Mouse (Mus musculus) urinary bladder, adult 18-20 months (tissue): ENCODE data around the gene Pou2f2.

Source experiments
- DNase-seq, 2 experiments: peaks; one replicate each; pipeline ENCODE4 v3.0.0; 2022; ENCODE audit warnings: low spot score in 2 of 2, mixed read lengths in 2 of 2

The Pou2f2 gene

DNA sequence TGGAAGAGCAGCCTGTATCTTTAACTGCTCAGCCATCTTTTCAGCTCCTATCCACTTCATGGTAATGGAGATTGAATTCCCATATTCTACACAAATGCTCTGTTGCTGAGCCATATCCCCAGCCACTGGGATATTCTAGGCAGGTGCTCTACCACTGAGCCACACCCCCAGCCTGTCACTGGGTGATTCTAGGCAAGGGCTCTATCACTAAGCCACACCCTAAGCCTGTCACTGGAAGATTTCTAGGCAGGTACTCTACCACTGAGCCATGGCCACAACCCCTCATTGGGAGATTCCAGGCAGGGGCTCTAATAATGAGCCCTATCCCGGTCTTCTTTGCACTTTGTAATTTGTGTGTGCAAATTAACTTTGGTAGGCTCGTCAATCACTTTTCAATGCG lies 15.6 kb upstream of the Pou2f2 start:
- no peak for DNase-seq

DNA sequence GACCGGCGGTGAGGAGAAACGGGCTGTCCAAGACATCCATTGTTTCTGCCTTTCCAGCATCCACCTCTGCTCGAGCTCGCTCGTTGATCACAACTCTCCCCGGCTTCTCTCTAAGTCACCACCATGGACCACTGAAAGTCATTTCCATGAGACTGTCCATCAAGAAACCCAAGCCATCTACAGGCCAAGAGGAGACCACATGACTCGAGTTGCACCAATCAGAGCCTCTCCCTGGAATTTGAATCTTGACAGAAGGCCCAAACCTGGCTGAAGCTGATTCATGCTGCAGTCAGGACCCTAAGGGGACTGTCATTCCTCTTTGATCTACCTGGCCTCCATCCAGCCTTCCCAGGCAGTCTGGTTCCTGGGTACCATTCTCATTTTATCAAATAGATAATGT lies 12.6 kb upstream of the Pou2f2 start:
- DNase-seq, result no peak

DNA sequence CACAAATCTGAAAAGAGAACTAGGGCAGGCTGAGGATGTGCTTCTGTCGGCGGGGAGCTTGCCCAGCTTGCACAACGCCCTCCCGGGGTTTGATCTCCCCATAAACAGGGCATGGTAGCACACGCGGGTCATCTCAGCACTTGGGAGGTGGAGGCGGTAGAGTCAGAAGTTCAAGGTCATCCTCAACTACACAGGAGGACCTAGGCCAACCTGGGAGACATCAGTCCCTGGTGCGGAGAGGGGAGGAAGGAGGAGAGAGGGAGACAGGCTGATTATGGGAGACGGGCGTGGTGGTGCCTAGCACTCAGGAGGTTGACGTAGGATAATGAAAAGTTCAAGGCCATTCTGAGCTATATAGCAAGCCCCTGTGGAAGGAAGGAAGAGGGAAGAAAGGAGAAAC lies 11.3 kb upstream of the Pou2f2 start:
- no peak for DNase-seq

DNA sequence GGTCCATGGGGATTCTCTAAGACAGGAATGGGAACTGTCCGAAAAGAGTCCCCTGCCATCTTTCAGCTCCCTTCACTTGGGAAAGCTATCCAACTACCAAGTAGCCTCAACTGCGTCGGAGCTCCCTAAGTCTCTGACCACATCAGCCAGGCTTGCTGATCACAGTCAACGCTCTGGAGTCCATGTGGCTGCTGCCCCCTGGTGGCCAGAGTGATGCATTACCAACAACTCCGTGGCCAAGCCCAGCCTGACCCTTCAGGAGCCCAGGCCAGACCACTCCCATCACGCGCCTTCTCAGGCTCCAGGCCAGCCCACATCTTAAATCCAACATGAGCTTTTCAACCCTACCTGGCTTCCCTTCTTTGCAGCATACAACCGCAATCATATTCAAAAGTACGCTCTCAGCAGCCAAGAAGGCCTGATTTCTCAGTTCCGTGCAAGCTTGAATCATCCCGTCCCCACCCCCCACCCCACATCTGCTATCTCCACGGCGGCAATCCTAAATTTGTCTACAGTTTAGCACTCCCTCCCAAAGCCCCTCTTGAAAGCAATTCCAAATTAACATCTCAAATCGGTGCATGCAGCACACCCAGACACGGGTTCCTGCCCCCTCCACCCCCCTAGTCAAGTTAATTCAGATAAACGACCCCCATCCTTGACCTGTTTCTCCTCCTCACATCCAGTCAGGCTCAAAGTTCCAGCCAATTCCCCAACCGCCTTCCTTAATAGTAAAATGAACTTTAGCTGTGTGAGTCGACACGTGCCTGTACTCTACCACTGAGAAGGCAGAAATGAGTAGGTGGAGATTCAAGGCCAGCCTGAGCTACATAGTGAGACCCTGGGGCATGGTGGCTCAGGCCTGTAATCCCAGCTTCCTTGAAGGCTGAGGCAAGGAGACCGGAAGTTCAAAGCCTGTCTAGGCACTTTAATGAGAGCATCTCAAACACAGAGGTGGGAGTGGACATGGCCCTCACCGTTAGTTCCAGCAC lies 8.4 kb upstream of the Pou2f2 start:
- DNase-seq, result peak; percentile 74 to 81

DNA sequence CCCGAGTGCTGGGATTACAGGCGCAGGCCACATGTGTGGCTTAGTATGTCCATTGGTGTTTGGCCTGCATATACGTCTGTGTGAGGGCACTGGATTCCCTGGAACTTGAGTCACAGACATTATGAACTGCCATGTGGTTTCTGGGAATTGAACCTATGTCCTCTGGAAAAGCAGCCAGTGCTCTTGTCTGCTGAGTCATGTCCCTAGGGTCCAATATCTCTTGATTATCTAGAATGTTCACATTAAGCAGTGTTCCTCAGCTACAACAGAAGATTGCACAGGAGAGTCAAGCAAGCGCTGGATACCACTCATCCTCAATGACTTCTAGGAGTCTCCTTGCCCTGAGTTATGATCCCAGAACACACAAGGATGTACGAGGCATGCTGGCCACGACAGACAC lies 4.6 kb upstream of the Pou2f2 start:
- DNase-seq, result no peak

DNA sequence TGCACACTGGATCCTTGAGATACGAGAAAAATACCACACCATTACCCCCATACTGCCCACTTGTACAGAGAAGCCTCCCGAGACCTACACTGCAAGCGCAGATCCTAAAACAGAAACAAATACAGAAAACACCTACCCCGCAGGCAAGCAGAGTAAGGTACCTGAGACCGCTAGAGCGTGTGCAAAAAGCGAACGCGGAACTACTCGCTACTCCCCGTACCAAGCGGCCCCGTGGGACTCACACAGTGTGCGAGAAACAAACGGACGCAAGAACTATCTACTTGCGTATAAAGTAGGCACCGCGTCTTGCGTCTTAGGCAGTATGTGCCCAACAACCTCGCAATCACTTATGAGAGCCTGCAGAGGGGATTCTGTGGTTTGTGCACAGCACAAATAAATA lies 2.3 kb upstream of the Pou2f2 start:
- DNase-seq, result no peak

DNA sequence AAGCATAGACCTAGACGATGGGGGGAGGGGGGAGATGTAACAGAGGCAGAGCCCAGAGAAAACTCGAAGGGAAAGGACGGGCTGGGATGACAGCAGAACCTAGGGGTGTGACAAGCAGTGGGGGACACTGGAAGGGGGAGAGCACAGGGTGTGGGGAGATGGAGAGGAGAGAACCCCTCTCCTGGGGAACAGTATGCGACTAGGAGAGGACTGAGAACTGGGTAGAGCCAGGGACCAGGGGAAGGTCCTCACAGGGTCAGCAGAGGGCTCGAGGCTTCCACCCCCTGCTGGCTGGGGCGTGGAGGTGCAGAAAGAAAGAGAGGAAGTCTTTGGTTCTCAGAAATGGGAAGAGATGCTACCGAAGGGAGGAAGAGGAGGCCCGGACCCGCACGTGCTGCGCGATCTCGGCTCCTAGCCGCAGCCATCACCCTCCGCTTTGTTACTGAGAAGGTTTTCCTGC lies 1.8 kb upstream of the Pou2f2 start:
- no peak for DNase-seq

DNA sequence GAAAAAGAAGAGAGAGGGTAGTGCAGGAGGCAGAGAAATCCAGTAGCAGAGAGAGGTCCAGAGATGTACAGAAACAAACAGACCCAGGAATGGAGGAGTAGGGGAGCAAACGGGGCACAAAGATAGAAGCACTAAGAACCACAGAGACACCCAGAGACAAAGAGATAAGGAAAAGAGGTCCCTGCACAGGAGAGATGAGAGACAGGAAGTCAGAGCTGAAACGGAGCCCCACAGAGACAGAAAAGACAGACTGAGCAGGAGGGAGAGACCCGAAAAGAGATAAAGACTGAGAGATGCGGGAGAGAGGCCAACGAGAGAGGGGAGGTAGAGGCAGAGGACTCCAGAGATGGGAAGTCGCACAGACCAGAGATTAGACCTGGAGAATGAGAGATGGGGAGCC lies 986 bp upstream of the Pou2f2 start:
- no peak for DNase-seq

DNA sequence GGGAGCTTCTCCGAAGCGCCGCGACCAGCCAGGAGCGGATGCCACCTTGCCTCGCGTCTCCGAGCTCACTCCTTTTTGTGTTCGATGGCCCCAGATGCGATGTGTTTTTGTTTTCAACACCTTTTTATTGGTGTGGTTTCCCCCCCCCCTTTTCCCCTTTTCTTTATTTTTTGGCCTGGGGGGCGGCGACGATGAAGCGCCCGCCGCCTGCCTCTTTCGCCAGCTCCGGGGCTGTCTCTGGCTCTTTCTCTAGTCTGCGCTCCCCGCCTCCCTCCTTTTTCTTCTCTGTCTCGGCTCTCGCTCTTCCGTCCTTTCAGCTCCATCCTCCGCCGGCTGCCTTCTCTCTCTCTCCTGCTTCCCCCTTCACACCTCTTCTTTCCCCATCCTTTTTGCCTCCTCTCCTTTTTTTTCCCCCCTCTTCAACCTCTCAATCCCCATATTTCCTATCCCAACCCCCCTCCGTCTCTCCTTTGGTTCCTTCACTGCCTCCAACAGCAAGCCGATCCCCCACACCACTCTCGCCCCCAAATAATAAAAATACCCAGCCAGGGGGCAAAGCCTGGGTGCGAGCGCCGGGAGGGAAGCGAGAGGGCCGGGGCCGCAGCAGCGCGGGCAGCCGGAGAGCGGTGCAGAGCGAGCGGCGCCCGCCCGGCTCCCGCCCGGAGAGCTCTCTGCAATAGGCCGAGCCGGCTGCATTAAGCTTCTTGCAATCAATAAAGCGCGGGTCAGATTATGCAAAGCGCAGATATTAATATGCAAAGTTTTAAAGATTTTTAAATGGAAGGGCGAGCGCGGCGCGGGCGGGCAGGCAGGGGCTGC lies 530 bp downstream of the Pou2f2 start:
- DNase-seq, result peak in 1 of 2 experiments; percentile 53

DNA sequence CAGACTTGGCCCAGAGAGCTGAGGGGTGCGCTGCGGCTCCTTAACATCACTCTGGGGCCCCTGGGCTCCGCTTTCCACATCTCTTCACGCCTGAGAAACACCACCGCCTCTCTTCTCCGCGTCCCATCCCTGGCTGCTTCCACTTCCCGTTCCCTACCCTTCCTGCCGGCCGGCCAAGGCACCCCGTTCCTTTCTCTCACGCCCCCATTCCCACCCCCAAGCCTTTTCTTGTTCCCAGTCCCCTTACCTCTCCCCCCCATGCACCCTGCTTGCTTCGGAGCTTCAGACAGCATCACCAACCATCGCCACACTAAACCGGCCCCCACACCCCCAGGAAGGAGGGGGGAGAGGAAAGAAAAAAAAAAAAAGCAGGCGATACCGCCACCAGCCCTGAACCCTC lies 1.2 kb downstream of the Pou2f2 start:
- no peak for DNase-seq

DNA sequence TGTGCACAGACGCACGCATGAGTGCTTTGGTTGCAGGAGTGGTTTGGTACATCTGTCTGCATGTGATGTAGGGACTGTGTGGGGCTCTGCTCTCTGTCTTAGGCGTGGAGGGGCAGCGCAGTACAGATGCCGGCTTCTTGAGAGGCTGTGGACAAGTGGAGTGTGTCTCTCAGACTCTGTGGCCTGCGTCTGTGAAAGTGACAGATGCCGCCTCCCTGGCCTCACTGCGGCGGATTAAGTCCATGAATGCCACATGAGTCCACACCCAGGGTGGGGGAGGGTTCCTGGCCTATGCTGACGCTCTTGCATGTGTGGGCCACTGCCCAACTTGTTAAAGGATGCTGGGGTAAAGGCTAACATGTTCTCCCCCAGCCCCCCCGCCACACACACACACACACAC lies 5.2 kb downstream of the Pou2f2 start:
- no peak for DNase-seq

DNA sequence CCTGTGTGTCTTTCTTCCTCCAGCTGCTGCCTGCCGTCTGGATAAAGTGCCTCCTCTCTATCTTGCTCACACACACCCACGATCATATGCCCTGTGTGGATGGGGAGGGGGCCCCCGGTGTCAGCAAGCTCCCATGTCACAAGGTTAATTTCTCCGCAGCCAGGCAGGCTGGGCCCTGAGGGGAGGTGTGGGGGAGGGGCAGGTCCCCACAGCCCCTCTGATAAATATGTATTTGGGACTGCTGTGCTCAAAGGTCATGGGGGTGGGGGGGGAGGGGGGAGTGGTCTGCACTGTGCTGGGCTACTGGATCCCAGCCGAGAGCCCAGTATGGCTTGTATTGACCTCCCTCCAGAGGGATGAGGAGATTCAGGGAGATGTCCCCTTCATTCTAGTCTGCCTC lies 6.9 kb downstream of the Pou2f2 start:
- DNase-seq, result no peak

DNA sequence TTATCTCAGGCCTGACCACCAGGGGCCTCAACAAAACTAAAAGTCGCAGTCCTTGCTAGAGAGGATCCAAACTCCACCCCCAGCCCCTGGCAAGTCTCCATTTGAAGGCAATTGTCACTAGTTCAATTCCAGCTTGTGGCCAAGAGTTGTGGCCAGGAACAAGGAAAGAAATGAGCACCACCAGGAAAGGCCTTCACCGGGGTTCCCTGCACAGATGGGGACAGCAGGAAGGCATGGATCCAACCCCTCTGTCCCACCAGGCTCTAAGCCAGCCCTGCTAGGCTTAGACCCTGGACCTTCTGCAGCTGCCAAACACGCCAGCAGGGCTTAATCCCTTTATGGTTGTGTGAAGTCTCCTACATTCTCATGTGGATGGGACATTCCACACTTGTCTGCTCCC lies 8.9 kb downstream of the Pou2f2 start:
- DNase-seq, result no peak

DNA sequence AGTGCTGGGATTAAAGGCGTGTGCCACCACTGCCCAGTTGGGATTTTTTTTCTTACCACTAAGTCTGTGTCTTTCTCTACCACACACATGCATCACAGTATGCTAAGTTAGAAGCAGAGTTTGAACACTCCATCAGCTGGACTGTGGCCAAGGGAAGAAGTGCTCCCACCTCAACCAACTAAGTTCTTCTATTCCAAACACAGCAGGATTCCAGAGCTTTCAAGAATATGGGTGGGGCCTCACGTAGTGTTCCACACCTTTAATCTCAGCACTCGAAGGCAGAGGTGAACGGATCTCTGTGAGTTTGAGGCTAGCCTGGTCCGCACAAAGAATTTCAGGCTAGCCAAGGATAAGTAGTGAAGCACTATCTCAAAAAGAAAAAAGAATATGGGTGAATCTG lies 13.4 kb downstream of the Pou2f2 start:
- DNase-seq, result no peak

DNA sequence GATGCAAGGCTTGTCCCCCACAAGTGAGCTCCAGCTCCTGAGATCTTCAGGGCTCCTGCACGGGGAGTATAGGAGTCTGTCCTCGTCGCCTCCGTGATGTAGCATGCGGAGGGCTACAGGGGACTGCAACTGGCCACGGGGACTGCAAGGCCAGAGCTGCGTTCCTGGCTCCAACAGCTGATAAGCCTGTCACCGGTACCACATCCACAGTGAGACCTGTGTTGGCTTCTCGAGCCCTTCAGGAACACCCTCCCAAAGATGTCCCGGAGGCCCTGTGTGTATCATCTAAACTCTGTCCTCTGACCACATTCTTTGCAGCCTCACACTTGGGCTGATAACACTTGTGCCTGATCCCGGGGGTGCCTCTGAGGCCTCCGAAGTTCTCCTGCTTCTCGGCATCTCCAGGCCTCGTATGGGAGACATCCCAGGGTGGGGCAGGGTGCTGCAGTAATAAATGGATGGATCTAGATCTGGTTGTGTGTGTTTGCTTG lies 23.3 kb downstream of the Pou2f2 start:
- no peak for DNase-seq

DNA sequence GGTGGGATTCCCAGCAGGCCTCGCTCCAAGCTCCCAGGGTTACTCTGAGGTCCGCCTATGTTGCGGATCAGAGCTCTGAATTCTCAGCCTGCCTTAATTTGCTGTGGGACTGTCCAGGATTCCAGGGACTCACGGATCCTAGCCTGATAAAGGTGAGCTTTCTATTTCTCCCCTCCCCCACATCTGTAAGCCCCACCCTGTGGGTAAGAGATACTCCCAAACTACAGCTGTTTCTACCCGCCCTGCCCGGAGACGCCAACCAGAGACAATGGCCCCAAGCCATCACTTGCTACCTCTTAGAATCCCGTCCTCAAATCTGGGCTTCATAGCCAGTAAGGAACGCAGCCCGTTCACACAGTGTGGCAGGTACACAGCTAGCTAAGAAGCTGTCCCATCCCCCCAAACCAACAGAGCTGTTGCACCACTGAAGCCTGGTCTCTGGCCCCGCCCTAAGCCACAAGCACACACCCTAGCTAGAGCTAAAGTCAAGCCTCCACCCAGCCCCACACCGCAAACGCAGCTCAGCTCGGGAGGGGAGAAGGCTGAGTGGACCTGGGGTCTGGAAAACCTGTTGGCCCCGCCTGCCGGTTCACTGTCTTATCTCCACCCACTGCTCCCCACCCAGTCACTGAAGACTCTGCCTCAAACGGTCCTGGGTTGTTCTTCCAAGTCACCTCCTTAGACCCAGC lies 23.9 kb downstream of the Pou2f2 start:
- peak; percentile 46 to 53 for DNase-seq

DNA sequence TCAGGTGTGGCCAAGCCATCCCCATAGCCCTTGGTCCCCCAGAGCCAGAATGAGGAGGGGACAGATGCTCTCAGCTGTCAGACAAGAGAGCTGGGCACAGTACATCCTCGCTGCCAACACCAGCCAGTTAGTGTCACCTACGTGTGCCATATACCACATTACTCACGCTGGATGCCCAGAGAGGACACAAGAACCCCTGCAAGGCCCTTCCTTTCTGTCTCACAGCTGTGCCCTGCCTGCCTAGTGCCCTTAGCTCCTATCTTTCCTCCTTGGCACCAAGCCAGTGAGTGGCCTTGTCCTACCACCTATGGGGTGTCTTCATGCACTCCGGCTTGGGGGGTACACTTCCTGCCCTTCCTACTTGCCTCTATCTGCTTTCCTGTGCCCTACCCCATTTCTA lies 24.9 kb downstream of the Pou2f2 start:
- no peak for DNase-seq

DNA sequence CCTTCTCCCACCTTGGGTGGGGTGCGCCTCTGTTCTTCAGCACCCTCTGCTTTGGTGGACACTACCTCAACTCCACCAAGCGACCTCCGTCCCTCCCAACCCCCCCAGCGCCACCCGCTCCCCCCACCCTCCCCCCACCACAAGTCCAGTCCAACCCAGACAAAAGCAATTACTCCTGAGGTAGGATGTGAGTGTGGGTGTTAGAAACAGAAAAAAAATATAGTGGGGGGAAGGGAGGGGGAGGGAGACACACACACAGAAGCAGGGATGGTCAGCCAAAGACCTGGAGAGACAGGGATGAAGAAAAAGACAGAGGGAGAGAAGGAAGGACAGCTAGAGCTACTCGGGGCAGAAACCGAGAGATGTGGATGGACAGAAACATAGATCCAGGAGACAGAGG lies 25.7 kb downstream of the Pou2f2 start:
- DNase-seq, result no peak

DNA sequence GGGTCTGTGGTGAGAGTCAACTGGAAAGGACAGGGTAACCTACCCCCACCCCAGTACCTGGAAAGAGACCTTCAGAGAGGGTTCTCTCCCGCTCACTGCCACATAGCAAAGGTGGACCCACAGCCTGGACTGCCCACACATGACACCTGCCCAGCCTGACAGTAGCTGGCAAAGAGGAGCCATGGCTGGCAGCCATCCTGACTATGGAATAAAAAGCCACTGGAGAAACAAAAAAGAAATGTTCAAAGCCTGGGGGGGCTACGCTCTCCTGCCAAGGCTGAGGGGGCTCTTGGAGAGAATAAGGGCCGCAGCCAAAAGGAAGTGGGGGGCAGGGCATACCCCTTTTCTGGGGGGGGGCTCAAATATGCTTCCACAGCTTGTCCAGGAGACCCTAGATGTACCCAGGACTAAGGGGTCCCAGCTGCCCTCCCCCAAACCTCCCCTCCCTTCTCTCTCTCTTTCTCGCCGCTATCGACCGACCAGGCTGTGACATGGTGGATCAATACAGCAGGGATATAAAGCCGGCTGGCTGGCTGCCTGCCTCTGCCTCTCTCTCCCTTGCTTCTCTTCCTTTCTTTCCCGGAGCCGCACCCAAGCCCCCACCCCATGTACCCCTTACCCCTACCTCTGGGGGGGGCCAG lies 27.5 kb downstream of the Pou2f2 start:
- no peak for DNase-seq

DNA sequence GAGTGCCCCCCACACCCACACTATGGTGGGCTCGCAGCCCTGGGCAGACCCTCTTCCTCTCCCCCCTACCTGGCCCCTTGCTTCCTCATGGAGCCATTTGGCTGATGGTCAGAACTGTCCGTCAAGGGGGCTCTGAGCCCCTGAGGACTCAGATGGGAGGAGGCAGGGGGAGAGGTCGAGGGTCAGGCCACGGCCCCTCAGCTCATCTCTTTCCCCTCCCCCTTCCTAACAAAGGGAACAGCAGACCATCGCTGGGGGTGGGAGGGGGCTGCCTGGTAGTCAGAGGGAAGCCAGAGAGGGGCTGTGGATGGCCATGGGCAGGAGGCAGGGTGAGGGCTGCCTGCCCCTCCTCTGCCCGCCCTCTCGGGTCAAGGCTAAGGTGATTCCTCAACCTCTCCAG lies 28.5 kb downstream of the Pou2f2 start:
- no peak for DNase-seq

DNA sequence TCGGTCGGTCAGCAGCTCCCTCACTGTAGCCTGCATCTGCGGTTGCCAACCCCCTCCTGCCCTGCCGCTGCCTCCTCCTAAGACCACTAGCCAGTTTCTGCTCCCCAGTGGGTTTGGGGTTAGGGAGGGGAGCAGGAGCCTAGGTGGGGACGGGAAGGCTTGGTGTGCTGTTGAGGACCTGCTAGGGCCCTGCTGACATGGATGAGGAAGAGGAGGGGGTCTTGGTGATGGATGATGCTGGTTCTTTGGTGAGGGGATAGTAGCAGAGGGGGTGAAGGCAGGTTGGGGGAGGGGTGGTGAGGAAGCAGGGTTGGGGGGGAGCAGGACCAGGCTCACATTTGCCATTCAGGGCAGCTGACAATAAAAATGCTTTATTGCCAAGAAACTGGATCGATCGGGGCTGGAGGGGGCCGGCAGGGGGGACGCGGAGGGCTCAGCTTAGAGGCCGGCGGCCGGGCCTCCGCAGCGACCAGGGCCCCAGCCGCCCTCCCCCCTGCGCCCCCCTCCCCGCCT lies 29.3 kb downstream of the Pou2f2 start:
- DNase-seq, result no peak
